23 mouse cellular contexts compared by ENCODE assay signal in the genomic region with DNA sequence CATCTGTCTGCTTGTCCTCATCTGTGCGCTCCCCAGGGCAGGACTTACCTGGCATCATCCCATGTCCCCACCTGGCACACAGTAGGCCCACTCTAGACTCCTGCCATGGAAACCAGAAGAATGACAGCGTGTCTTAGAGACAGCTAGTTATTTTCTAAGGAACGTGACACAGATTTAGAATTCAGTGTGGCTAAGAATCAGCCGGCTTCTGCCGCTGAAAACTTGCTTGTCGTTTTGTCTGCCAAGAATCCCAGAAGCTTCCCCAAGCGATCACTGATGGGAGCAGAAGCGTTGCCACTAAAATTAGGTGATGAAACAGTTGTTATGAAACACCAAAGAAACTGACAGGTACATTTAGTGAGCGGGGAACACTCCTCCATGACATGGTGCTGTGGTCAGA.
A peak's percentile ranks its signal among the peaks of the same experiment; 100 is the strongest.
DNase-seq lines count a peak whose midpoint lies in the region; ATAC-seq and TF ChIP-seq lines count a peak whose summit lies in the region.
"Had no signal": no experiment of that assay in that cellular context is flagged by ENCODE, and none has a peak within 500 bp of the region (broad histone marks: within the 10 kb centered on the region; RNA-seq: fewer than 3 reads in every experiment).

No protein-coding gene starts in this region.

- peak; percentile 44 for ATAC-seq in frontal cortex, adult (ENCODE audit: low TSS enrichment)
- ATAC-seq in hindbrain, embryonic 16.5 days = no peak
- ATAC-seq: forebrain, embryonic 13.5 days; hindbrain, postnatal 0 days had no signal

- 78% methylated on average over 9 of the region's 9 CpGs for WGBS in hindbrain, embryonic 16.5 days

- intact Hi-C loops in left cerebral cortex, postnatal 14 days (cut with DNase I) = no loop called here

- H3K9me3 ChIP-seq in hindbrain, embryonic 16.5 days (ENCODE audit: control insufficient read depth, low read length) = no peaks in the 10 kb centered on the region
- H3K9me3 ChIP-seq: embryonic facial prominence, embryonic 15.5 days; forebrain, embryonic 13.5 days; heart, embryonic 10.5 days; hindbrain, embryonic 12.5 days had no signal

- TF ChIP-seq POLR2A in cortical plate, adult 2 months (IDR thresholded peaks at IDR 0.05; ENCODE audit: extremely low read depth, insufficient read depth, low read length) = no peak

- no peak overlapping the region for H3K4me3 ChIP-seq in cortical plate, adult 2 months (ENCODE audit: insufficient read depth, low read length)
- no peak overlapping the region for H3K4me3 ChIP-seq in hindbrain, embryonic 16.5 days (ENCODE audit: low read length)
- H3K4me3 ChIP-seq: embryonic facial prominence, embryonic 15.5 days; erythroblast, embryonic 14.5 days; forebrain, embryonic 13.5 days; gastrocnemius, adult 2 months; heart, embryonic 10.5 days; hindbrain, embryonic 12.5 days had no signal

- H3K4me2 ChIP-seq in hindbrain, embryonic 16.5 days (ENCODE audit: low read length) = no peak overlapping the region
- H3K4me2 ChIP-seq: embryonic facial prominence, embryonic 15.5 days; forebrain, embryonic 13.5 days; hindbrain, embryonic 12.5 days had no signal

- no peak overlapping the region for H3K9ac ChIP-seq in hindbrain, embryonic 16.5 days (ENCODE audit: low read depth, low read length)
- H3K9ac ChIP-seq: embryonic facial prominence, embryonic 15.5 days; forebrain, embryonic 13.5 days; hindbrain, embryonic 12.5 days had no signal

- no peaks in the 10 kb centered on the region for H3K27me3 ChIP-seq in hindbrain, embryonic 16.5 days (replicated peaks; ENCODE audit: control insufficient read depth, insufficient read depth, low read length)
- H3K27me3 ChIP-seq: embryonic facial prominence, embryonic 15.5 days; hindbrain, embryonic 12.5 days had no signal

- peak overlapping the region; percentile 53; the same call in 1 of the 2 replicates for H3K27ac ChIP-seq in cortical plate, adult 2 months (ENCODE audit: insufficient read depth, low read length)
- no peak overlapping the region for H3K27ac ChIP-seq in hindbrain, embryonic 16.5 days (ENCODE audit: low read depth, low read length)
- H3K27ac ChIP-seq: embryonic facial prominence, embryonic 15.5 days; forebrain, embryonic 13.5 days; gastrocnemius, adult 2 months; heart, embryonic 10.5 days; hindbrain, embryonic 12.5 days; hindbrain, postnatal 0 days had no signal

- no peak for DNase-seq in frontal cortex, postnatal 25 days (ENCODE audit: low spot score in 2 of 2)
- DNase-seq in left cerebral cortex, postnatal 14 days (ENCODE audit: low spot score in 2 of 2) = peak; percentile 49 to 80
- DNase-seq in left cerebral cortex, adult 11 months (ENCODE audit: low spot score) = no peak
- peak; percentile 74 for DNase-seq in brain, adult 2 months (ENCODE audit: low read depth, low spot score)
- DNase-seq in heart, adult 11 months = no peak
- DNase-seq: adrenal gland, adult 2 months; adrenal gland, postnatal 25 days; cerebellum, adult 2 months; cerebellum, postnatal 10 days; embryo, embryonic 11 days; gastrocnemius, adult 2 months; gastrocnemius, postnatal 25 days; heart, postnatal 10 days; heart, postnatal 4 days had no signal

- H3K4me1 ChIP-seq in cortical plate, adult 2 months (ENCODE audit: control insufficient read depth, insufficient read depth, low read length) = peaks cover 15% of the 10 kb centered on the region
- H3K4me1 ChIP-seq in hindbrain, embryonic 16.5 days (ENCODE audit: control insufficient read depth, insufficient read depth, low read depth, low read length) = peaks cover 6% of the 10 kb centered on the region
- H3K4me1 ChIP-seq: embryonic facial prominence, embryonic 15.5 days; forebrain, embryonic 13.5 days; hindbrain, embryonic 12.5 days had no signal

- no peak for TF ChIP-seq CTCF in cortical plate, adult 2 months (IDR thresholded peaks at IDR 0.05; ENCODE audit: extremely low read depth, insufficient read depth, low read length)

- H3K36me3 ChIP-seq in hindbrain, embryonic 16.5 days (ENCODE audit: control insufficient read depth, insufficient read depth, low read length) = no peaks in the 10 kb centered on the region
- H3K36me3 ChIP-seq: embryonic facial prominence, embryonic 15.5 days; heart, embryonic 10.5 days; hindbrain, embryonic 12.5 days had no signal

Comparison
In these comparisons a context has a peak if more than half of its experiments do, and no peak if none do; other contexts are left out.
1. DNase-seq: peak in left cerebral cortex, postnatal 14 days (2 of 2) and brain, adult 2 months (single experiment); none in frontal cortex, postnatal 25 days (0 of 2), left cerebral cortex, adult 11 months (single experiment) and heart, adult 11 months (single experiment).